Mouse (Mus musculus): ENCODE measurements around the gene Pde4d.

GRCm38 (mm10) chr13:109685296-109686115, 1235.8 kb downstream of the Pde4d start:
- TF ChIP-seq CEBPB (IDR thresholded peaks at IDR 0.05; ENCODE audit: low read depth) (no peak), CTCF (IDR thresholded peaks at IDR 0.05; ENCODE audit: control insufficient read depth, insufficient read depth, insufficient read length) (no peak), USF1 (IDR thresholded peaks at IDR 0.05; ENCODE audit: low read depth) (no peak)
